Mouse (Mus musculus) brain, adult 2 months (tissue): ENCODE measurements around the gene Atp5g1.

Experiments
- DNase-seq: peaks from one replicate; pipeline ENCODE4 v3.0.0; 2011; ENCODE audit warnings: low read depth, low spot score

The Atp5g1 gene

DNA sequence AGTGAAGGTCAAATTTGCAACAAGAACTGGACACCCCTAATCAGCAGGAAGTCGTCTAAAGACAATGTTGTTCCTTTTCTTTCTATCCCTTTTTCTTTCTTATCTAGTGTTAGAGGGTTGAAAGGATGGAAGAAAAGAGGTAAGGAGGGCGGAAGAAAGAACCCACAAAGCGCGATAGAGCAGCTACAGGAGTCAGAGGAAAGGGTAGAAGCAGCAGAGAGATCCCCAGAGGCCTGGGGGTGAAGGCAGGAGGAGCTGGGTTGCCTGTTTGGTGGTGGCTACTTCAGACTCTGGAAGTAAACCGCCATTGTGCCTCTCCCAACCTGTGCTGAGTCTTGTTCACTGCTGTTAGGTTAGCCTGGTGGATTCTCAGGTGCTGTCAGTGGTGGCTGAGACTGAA, 47.3 kb downstream of the Atp5g1 start:
- DNase-seq: no peak

DNA sequence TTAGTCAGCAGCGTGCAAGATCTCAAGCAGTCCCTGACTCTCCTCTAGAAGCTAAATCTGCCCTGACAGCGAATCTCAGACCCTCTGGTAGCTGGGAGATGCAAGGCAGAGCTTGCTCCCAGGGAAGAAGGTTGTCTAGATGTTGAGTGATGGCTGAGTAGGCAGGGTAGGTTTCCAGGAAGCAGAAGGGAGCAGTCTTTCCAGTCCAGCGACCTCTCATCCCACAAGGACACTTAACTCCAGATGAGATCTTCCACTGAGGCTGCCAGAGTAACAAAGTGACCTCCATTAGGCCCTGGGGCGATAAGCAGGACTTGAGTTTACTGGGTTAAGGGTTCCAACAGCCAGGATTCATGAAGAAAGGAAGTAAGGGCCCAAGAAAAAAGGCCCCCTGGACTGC, 54.8 kb downstream of the Atp5g1 start:
- DNase-seq: no peak
